Mouse (Mus musculus): ENCODE results near the gene Rrp1. TPM values are rescaled to one million over a fixed set of nuclear protein-coding genes. Genes with fewer than 3 reads are reported as not detected.

Gene Rrp1
- 138 and 145 TPM in 2 replicates for polyA plus RNA-seq (2012; ENCODE audit: insufficient read depth, insufficient read length, missing spikeins)

DNA sequence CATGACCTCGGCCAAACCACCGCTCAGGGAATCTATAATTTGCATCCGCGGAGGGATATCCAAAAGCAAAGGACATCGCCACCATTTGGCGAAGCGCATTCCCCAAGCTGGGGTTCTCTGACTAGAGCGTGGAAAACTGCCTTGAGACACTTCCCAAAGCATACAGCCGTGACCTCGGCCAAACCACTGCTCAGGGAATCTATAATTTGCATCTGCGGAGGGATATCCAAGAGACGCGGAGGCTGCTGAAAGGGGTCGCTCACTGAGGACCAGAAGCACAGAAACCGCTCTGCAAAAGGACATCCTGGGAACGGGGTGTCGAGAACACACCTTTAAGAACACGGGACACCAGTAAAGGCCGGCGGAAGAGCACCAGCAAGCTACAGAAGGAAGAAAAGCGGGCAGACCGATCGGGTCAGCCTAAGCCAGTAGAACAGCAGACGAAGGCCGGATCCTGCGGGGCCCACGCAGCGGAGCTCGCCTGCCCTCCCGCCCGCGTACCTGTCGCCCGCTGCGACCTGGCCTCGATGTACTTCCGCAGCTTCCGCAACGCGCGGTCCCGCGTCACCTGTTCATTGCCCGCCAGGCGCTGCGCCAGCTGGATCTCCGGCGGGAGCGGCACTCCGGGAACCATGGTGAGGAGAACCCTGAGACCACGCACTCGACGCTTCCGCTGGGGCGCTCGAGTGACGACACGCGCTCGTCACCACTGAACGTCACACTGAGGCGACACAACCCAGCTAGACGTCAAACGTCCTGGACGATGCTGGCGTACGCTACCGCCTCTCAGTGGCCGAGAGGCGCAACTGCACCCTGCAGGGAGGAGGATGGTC lies at the start of gene Rrp1:
Gene Rrp1 (minus strand): TSS at position 725 of the 833 bp plus-strand sequence.
- H3K27ac ChIP-seq (ENCODE audit: insufficient read depth, low read depth, low read length), result peak within 1 kb of the TSS; percentile 47
- TF ChIP-seq POLR2A (IDR thresholded peaks at IDR 0.05; ENCODE audit: borderline replicate concordance, low read depth, low read length), result no peak
- TF ChIP-seq CTCF (IDR thresholded peaks at IDR 0.05; ENCODE audit: low read depth, low read length), result peak; percentile 77; the same call in 1 of the 2 replicates
- peak within 1 kb of the TSS; percentile 92 for H3K4me3 ChIP-seq (ENCODE audit: insufficient read depth, low read length)
- peaks cover 10% of the 10 kb centered on the region for H3K4me1 ChIP-seq (ENCODE audit: control insufficient read depth, insufficient read depth, low read length)

DNA sequence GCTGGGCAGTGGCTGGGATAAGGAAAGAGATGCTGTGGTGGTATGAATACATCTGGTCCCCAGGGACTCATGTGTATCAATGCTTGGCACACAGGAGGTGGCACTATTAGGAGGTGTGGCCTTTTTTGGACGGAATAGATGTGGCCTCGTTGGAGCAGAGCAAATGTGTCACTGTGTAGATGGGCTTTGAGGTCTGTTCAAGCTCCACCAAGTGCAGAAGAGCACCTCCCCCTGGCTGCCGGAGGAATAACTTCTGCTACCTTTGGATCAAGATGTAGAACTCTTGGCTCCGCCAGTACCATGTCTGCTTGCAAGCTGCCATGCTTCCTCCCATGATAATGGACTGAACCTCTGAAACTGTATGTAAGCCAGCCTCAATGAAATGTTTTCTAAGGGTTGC lies 48.9 kb upstream of the Rrp1 start:
- peaks cover 56% of the 10 kb centered on the region for H3K4me1 ChIP-seq (ENCODE audit: control insufficient read depth, insufficient read depth, low read length)
- no peak overlapping the region for H3K27ac ChIP-seq (ENCODE audit: insufficient read depth, low read depth, low read length)

DNA sequence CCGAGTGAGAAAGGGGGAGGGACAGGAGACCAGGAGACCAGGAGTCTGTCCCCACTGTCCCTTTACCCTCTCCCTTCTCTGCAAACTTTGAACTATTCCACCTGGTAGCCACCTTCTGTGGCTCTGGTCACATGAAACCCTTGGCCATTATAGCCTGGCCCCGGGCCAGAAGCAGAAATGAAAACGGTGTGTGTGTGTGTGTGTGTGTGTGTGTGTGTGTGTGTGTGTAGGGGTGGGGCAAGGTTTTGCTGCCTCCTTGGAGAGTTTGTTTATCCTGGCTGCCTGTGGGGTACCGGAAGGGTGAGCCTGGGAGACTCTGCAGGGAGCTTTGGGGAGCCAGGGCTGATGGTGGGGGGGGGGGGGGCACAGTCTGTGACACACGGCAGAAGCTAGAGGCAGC lies 47.6 kb upstream of the Rrp1 start:
- no peak overlapping the region for H3K27ac ChIP-seq (ENCODE audit: insufficient read depth, low read depth, low read length)
- no peak for TF ChIP-seq CTCF (IDR thresholded peaks at IDR 0.05; ENCODE audit: low read depth, low read length)
- no peak for TF ChIP-seq POLR2A (IDR thresholded peaks at IDR 0.05; ENCODE audit: borderline replicate concordance, low read depth, low read length)
- peaks cover 55% of the 10 kb centered on the region for H3K4me1 ChIP-seq (ENCODE audit: control insufficient read depth, insufficient read depth, low read length)
- no peak overlapping the region for H3K4me3 ChIP-seq (ENCODE audit: insufficient read depth, low read length)

More for the DNA sequence above, 48.9 kb upstream of the Rrp1 start:
- H3K4me3 ChIP-seq (ENCODE audit: insufficient read depth, low read length), result no peak overlapping the region
- peak; percentile 68 for TF ChIP-seq CTCF (IDR thresholded peaks at IDR 0.05; ENCODE audit: low read depth, low read length)
- TF ChIP-seq POLR2A (IDR thresholded peaks at IDR 0.05; ENCODE audit: borderline replicate concordance, low read depth, low read length), result no peak

DNA sequence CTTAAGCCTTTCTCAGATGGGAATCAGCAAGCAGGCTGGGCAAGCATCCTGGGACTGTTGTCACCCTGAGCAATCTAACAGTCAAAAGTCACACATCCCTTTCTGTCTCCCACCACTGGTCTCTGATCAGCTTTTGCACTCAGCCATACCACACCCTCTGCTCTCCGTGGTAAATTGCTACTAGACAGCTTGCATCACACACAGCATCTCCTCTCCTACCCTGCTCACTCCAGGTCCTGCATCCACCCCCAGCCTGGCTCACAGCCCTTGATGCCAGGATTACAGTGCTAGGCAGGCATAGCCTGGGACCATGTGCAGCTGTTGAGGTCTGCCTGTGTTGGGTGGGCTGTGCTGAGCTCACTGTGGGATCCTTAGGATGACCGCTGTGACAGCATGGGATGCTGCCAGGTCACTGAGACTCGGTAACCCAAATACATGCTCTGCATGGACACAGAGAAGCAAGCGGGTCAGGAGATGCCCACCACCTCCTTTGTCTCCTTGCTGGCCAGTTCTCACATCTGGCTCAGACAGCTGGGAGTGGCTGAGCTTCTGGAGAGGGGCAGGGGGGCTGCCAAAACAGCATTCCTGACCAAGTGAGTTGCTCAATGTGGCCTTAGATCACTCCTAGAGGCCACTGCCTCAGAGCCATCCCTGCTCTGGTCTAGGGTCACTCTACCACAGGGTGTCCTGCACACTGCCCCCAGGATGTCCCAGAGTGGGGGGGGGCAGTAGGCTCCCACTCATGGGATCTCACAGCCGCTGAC lies 45.7 kb upstream of the Rrp1 start:
- Histone ChIP-seq H3K4me3 (ENCODE audit: insufficient read depth, low read length) (no peak overlapping the region), H3K4me1 (ENCODE audit: control insufficient read depth, insufficient read depth, low read length) (peaks cover 64% of the 10 kb centered on the region), H3K27ac (ENCODE audit: insufficient read depth, low read depth, low read length) (0 out of 2 replicates have a peak overlapping the region, but pooled peaks have one; percentile 5)
- TF ChIP-seq POLR2A (IDR thresholded peaks at IDR 0.05; ENCODE audit: borderline replicate concordance, low read depth, low read length) (no peak), CTCF (IDR thresholded peaks at IDR 0.05; ENCODE audit: low read depth, low read length) (no peak)

DNA sequence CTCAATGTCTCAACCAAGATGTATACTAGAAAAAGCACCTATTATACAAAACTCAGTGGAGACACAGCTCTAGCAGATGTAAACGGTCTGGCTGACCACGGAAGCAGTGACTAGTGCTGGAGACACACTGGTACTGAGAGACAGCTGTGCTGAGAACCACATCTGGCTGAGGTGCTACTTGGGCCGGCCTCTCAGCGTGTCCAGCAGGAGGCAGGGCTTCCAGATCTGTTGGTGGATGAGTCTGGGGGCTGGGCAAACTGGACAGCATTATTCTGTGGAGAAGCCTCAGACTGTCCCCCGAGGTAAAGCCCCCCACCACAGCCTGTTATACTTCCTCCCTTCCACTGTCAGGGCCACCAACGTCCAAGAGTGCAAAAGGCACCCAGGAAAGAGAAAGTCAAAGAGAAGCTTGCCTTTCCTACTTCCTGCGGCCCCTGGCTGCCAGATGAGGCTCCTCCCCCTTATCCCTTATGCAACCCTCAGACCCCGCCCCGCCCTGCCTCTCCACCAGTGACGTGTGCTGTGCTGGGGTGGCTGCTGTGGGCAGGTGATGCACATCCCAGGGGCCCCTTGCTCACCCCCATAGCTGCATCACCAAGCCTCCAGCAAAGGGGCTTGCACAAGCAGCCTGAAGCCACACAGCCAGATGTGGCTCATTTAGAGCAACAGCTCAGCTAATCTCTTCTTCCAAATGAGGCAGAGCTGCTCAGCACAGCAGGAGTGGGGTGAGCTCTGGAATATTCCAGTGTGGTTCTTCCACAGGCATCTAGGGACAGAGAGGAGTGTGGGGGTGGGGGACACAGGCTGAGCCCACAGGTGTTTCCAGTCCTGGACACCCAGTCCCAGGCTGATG lies 44.9 kb upstream of the Rrp1 start:
- Histone ChIP-seq H3K27ac (ENCODE audit: insufficient read depth, low read depth, low read length) (peak overlapping the region; percentile 61), H3K4me3 (ENCODE audit: insufficient read depth, low read length) (peak overlapping the region; percentile 26), H3K4me1 (ENCODE audit: control insufficient read depth, insufficient read depth, low read length) (peaks cover 61% of the 10 kb centered on the region)
- 0 out of 2 replicates have a peak, but pooled peaks have one; percentile 36 for TF ChIP-seq CTCF (IDR thresholded peaks at IDR 0.05; ENCODE audit: low read depth, low read length)
- TF ChIP-seq POLR2A (IDR thresholded peaks at IDR 0.05; ENCODE audit: borderline replicate concordance, low read depth, low read length), result no peak

DNA sequence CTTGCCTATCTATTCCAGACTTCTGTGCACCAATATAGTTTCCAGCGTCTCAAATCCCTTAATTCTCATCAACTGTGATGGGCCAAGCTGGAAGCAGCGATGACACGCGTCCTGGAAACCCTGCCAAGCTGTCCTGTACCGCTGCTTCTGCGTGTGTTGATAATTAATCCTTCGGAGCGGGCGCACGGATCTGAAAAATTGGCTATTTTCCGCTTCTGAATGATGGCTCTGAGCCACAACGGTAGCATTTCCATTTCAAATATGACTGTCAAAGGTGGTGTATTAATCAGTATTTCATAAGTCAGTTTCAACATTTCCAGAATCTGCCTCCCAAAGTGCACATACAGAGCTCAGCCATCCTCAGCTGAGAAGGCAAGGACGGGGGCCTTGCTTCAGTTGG lies 43.9 kb upstream of the Rrp1 start:
- peak overlapping the region; percentile 61 for H3K27ac ChIP-seq (ENCODE audit: insufficient read depth, low read depth, low read length)
- H3K4me3 ChIP-seq (ENCODE audit: insufficient read depth, low read length), result no peak overlapping the region
- H3K4me1 ChIP-seq (ENCODE audit: control insufficient read depth, insufficient read depth, low read length), result peaks cover 52% of the 10 kb centered on the region
- TF ChIP-seq POLR2A (IDR thresholded peaks at IDR 0.05; ENCODE audit: borderline replicate concordance, low read depth, low read length) (no peak), CTCF (IDR thresholded peaks at IDR 0.05; ENCODE audit: low read depth, low read length) (no peak)

DNA sequence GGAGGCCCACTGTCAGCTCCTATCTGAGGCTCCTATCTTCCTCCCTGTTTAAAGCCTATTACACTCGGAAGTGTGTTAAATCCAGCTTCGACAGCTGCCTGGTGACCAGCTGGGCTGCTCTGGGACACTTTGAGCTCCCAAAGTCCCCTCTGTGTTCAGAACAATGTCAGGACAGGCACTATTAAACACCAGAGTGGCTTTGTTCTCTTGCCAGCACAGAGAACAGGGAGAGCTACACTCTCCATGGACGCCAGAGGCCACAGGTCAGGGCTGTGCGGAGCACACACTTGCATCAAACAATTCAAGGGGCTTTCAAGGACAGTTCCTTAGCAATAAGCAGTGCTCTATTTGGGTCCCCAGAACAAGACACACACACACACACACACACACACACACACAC lies 39.8 kb upstream of the Rrp1 start:
- peaks cover 30% of the 10 kb centered on the region for H3K4me1 ChIP-seq (ENCODE audit: control insufficient read depth, insufficient read depth, low read length)
- H3K27ac ChIP-seq (ENCODE audit: insufficient read depth, low read depth, low read length), result no peak overlapping the region
- no peak for TF ChIP-seq CTCF (IDR thresholded peaks at IDR 0.05; ENCODE audit: low read depth, low read length)
- TF ChIP-seq POLR2A (IDR thresholded peaks at IDR 0.05; ENCODE audit: borderline replicate concordance, low read depth, low read length), result no peak
- H3K4me3 ChIP-seq (ENCODE audit: insufficient read depth, low read length), result no peak overlapping the region

DNA sequence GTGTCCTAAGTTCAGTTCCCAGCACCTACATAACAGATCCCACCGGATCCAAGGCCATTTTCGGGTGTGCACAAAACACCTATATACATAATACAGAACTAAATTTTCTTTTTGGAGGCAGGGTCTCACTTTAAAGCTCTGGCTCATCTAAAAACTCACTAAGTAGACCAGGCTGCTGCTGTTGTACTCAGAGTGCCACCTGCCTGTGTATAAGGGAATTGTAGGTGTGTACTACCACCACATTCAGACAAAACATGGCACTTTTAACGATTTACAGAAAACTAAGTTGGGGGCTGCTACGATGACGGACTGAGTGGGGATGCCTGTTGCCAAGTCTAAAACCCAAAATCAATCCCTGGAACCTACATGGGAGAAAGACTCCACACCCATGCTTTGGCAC lies 37.9 kb upstream of the Rrp1 start:
- TF ChIP-seq CTCF (IDR thresholded peaks at IDR 0.05; ENCODE audit: low read depth, low read length) (no peak), POLR2A (IDR thresholded peaks at IDR 0.05; ENCODE audit: borderline replicate concordance, low read depth, low read length) (no peak)
- Histone ChIP-seq H3K27ac (ENCODE audit: insufficient read depth, low read depth, low read length) (no peak overlapping the region), H3K4me1 (ENCODE audit: control insufficient read depth, insufficient read depth, low read length) (peaks cover 14% of the 10 kb centered on the region), H3K4me3 (ENCODE audit: insufficient read depth, low read length) (no peak overlapping the region)

DNA sequence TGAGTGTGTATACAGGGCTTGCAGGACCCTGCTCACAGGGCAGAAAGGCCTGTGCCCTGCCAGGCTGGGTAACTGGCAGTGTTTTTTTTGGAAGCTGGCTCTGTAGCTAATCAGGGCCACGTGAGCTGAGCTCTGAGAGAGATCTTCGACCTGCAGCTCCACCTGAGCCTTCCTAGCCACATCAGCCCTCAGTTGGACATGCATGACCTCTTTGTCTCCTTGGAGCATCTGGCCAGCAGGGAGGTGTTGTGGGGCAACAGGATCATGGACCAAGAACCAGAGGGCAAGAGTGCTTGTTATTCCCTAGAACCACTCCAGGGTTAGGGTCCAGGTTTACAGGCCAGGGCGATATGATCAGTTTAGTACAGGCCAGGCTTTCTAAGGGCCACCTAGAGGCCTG lies 34.6 kb upstream of the Rrp1 start:
- Histone ChIP-seq H3K4me3 (ENCODE audit: insufficient read depth, low read length) (no peak overlapping the region), H3K27ac (ENCODE audit: insufficient read depth, low read depth, low read length) (no peak overlapping the region), H3K4me1 (ENCODE audit: control insufficient read depth, insufficient read depth, low read length) (no peaks in the 10 kb centered on the region)
- TF ChIP-seq POLR2A (IDR thresholded peaks at IDR 0.05; ENCODE audit: borderline replicate concordance, low read depth, low read length) (no peak), CTCF (IDR thresholded peaks at IDR 0.05; ENCODE audit: low read depth, low read length) (no peak)
